Mouse (Mus musculus) midbrain, embryonic 11.5 days (tissue): ENCODE measurements at regions not wholly inside any gene's neighbourhood (a gene's known extent, or its start where the extent isn't known, plus 50 kb on each side); places are given as distances from the start of the nearest gene placed in this dataset.

Experiments used
- ATAC-seq: fragments of 200-750 bp; cut with Nextera tagmentation; 2 replicates; pipeline ENCODE4 v1.8.0; 2017; ENCODE audit warnings: moderate TSS enrichment, moderate library complexity; ENCODE audit not compliant: low FRiP score
- DNase-seq: peaks from one replicate; pipeline ENCODE4 v3.0.0; 2015; ENCODE audit warnings: low spot score; ENCODE audit errors: missing footprints
- H3K27ac ChIP-seq: fragments of 300-500 bp; sonication (generic); 2 replicates; pipeline ENCODE4 v1.5.1; 2014; ENCODE audit warnings: low read depth, low read length
- H3K27me3 ChIP-seq: fragments of 300-500 bp; sonication (generic); 2 replicates; pipeline ENCODE4 v1.6.1; 2014; ENCODE audit warnings: mild to moderate bottlenecking, low read length, moderate library complexity, mixed read lengths; ENCODE audit not compliant: control insufficient read depth, insufficient read depth
- H3K36me3 ChIP-seq: fragments of 300-500 bp; sonication (generic); 2 replicates; pipeline ENCODE4 v1.6.1; 2014; ENCODE audit warnings: mild to moderate bottlenecking, low read length, moderate library complexity, mixed read lengths; ENCODE audit not compliant: control insufficient read depth, insufficient read depth
- H3K4me1 ChIP-seq: fragments of 300-500 bp; sonication (generic); 2 replicates; pipeline ENCODE4 v1.6.1; 2014; ENCODE audit warnings: low read length; ENCODE audit not compliant: control insufficient read depth, insufficient read depth
- H3K4me2 ChIP-seq: fragments of 300-500 bp; sonication (generic); 2 replicates; pipeline ENCODE4 v1.6.1; 2014; ENCODE audit warnings: mild to moderate bottlenecking, moderate library complexity
- H3K4me3 ChIP-seq: fragments of 300-500 bp; sonication (generic); 2 replicates; pipeline ENCODE4 v1.5.1; 2014; ENCODE audit warnings: low read depth, low read length
- H3K9ac ChIP-seq: fragments of 300-500 bp; sonication (generic); 2 replicates; pipeline ENCODE4 v1.6.1; 2014; ENCODE audit warnings: low read length
- H3K9me3 ChIP-seq: fragments of 300-500 bp; sonication (generic); 2 replicates; pipeline ENCODE4 v1.6.1; 2016; ENCODE audit warnings: low read length; ENCODE audit not compliant: control insufficient read depth
- WGBS: fragments of 180-500 bp; shearing (Covaris S2); extraction: QIAGEN DNeasy Blood & Tissue Kit; methylation state at CpG from one replicate; pipeline ENCODE4 v1.1.7; 2014; 5-methylcytosine and 5-hydroxymethylcytosine counted together

GRCm38 (mm10) chr16:65191574-65192149 is 86.0 kb upstream of the Htr1f start:
- ATAC-seq, result no peak
- WGBS, result 81% methylated on average over 7 of the region's 7 CpGs
- Histone ChIP-seq H3K27ac (no peak overlapping the region), H3K36me3 (no peaks in the 10 kb centered on the region), H3K9me3 (no peaks in the 10 kb centered on the region), H3K4me2 (no peak overlapping the region), H3K27me3 (no peaks in the 10 kb centered on the region), H3K4me1 (no peaks in the 10 kb centered on the region), H3K9ac (no peak overlapping the region), H3K4me3 (no peak overlapping the region)
- DNase-seq, result no peak

DNA sequence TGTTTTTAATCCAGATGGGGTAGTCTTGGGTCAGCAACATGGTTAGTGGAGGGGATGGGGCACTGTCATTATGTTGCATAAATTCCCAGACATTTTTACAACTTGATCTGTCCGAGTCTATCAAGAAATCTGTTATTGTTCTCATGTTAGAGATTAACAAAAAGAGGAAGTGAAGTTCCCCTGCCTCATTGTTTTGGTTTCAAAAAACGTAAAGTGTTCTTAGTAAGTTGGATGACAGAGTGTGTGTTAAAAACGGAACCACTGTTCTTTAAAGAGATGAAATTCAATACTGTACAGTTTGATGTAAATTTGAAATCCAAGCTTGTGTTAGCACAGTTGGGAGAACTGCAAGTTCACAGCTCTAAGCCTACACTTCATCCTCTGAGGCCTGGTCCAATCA is 68.9 kb upstream of the Htr1f start:
- H3K4me2 ChIP-seq, result no peak overlapping the region
- H3K9me3 ChIP-seq, result no peaks in the 10 kb centered on the region
- no peak for ATAC-seq

DNA sequence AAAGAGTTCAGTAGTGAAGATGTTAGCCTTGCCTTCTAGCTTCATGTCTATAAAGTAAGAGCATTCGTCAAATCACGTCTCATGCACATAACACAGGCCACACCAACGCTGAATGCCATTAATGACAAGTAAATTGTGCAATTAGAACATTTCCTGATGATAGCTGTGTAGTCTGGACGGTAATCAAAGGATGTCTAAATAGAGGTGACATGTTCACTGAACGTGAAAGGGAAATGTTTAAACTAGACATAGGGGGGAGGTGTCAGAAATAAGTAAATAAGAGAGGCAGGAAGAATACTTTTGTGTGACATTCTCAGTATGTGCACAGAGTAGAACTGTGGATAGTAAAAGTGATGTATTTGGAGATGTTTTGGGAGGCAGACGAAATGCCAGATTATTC is 61.5 kb upstream of the Htr1f start:
- no peak for ATAC-seq
- Histone ChIP-seq H3K27ac (no peak overlapping the region), H3K4me1 (no peaks in the 10 kb centered on the region), H3K4me3 (no peak overlapping the region), H3K4me2 (no peak overlapping the region), H3K36me3 (no peaks in the 10 kb centered on the region), H3K9me3 (no peaks in the 10 kb centered on the region), H3K9ac (no peak overlapping the region), H3K27me3 (no peaks in the 10 kb centered on the region)
- DNase-seq, result no peak
- 75% methylated on average over 6 of the region's 6 CpGs for WGBS

More for the DNA sequence above, 68.9 kb upstream of the Htr1f start:
- no peak for DNase-seq
- H3K27ac ChIP-seq, result no peak overlapping the region
- no peaks in the 10 kb centered on the region for H3K36me3 ChIP-seq
- no peaks in the 10 kb centered on the region for H3K4me1 ChIP-seq
- 76% methylated on average over 3 of the region's 3 CpGs for WGBS
- H3K27me3 ChIP-seq, result no peaks in the 10 kb centered on the region
- H3K4me3 ChIP-seq, result no peak overlapping the region
- H3K9ac ChIP-seq, result no peak overlapping the region

DNA sequence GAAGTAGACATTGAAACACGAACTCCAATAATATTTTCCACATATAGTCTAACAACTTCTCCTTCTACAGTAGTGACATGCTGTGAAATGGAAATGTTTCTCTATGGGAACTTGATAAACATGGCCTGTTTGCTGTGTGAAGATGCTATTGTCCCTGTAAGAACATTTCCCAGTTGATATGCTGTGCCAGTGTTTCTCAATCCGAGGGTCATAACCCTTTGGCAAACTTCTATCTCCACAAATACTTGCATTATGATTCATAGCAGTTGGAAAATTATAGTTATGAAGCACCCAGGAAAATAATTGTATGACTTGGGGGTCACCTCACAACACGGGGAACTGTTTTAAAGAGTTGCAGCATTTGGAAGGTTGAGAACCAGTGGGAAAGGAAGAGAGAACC is 57.1 kb upstream of the Htr1f start:
- Histone ChIP-seq H3K9ac (no peak overlapping the region), H3K4me2 (no peak overlapping the region), H3K27me3 (no peaks in the 10 kb centered on the region), H3K9me3 (no peaks in the 10 kb centered on the region), H3K4me3 (no peak overlapping the region), H3K4me1 (no peaks in the 10 kb centered on the region), H3K27ac (no peak overlapping the region), H3K36me3 (no peaks in the 10 kb centered on the region)
- WGBS, result 85% methylated on average over 3 of the region's 3 CpGs
- no peak for ATAC-seq
- no peak for DNase-seq

DNA sequence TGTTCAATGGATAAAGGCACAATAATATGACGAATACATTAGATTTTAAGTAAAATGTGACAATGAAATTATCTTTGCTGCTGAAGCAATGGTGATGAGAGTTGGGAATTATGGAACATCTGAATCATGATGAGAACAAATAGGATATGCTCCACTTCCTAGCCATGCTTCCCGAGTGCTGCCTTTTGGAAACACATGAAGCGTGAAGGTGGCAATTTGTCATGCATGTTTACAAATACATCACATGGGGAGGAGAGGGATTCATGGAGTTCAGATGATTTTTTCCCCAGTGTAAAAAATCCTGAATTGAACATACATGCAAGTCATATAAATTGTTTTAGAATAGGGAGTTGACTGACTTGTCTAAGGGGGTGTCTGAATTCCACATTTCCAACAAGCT is 54.6 kb upstream of the Htr1f start:
- Histone ChIP-seq H3K4me2 (no peak overlapping the region), H3K27me3 (no peaks in the 10 kb centered on the region), H3K9me3 (no peaks in the 10 kb centered on the region), H3K36me3 (no peaks in the 10 kb centered on the region), H3K9ac (no peak overlapping the region), H3K4me3 (no peak overlapping the region), H3K27ac (no peak overlapping the region), H3K4me1 (no peaks in the 10 kb centered on the region)
- no peak for DNase-seq
- 55% methylated on average over 3 of the region's 3 CpGs for WGBS
- no peak for ATAC-seq

- no peak overlapping the region for H3K4me2 ChIP-seq
- H3K9me3 ChIP-seq, result no peaks in the 10 kb centered on the region
- WGBS, result 91% methylated on average over 1 of the region's 1 CpGs
- H3K4me3 ChIP-seq, result no peak overlapping the region
- H3K4me1 ChIP-seq, result no peaks in the 10 kb centered on the region
- no peak overlapping the region for H3K9ac ChIP-seq
- H3K36me3 ChIP-seq, result no peaks in the 10 kb centered on the region
- DNase-seq, result peak; percentile 64
- ATAC-seq, result no peak
- no peak overlapping the region for H3K27ac ChIP-seq
- no peaks in the 10 kb centered on the region for H3K27me3 ChIP-seq
These were observed 49.9 kb upstream of the Htr1f start for GRCm38 (mm10) chr16:65155536-65155935.
